Mouse (Mus musculus) c-Kit-positive CD71-positive TER-119-positive erythroid progenitor cells, embryonic 14.5 days (primary cell): ENCODE measurements around the gene Lrrtm1.

ENCODE experiments used
- DNase-seq: peaks from one replicate; pipeline ENCODE4 v3.0.0-alpha.2; 2013; ENCODE audit warnings: low spot score

The Lrrtm1 gene

DNA sequence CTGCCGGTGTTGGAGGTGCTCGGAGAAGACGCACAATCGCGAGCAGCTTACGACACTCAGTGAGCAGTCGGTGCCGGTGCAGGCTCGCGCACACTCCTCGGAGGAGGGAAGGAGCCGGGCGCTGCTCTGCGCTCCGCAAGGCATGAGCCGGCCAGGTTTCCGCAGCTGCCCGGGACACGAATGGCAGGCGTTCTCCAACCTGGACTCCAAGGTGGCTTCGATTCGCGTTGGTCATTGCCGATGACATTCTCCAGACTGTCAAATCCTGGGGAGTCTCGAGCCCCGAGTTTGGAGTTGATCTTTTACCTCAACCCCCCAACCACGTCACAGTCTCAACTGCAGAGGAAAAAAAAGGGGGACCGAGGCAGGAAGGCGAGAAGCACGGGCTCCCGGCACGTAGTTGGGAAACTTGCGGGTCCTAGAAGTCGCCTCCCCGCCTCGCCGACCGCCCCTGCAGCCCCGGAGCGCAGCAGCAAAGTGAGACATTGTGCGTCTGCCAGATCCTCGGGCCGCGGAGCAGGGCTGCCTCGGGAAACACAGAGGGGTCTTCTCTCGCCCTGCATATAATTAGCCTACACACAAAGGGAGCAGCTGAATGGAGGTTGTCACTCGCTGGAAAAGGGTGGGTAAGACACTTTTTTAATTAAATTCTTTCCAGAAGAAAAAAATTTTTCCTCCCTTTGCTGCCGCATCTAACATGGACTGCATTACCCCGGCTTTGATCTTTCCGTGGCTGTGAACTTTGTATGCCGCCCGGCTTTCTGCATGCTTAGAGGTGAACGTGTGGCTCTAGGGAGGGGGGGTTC is at the start of gene Lrrtm1:
Gene Lrrtm1, plus strand, starts transcription at position 89 of the 806 bp plus-strand sequence.
- no peak for DNase-seq

DNA sequence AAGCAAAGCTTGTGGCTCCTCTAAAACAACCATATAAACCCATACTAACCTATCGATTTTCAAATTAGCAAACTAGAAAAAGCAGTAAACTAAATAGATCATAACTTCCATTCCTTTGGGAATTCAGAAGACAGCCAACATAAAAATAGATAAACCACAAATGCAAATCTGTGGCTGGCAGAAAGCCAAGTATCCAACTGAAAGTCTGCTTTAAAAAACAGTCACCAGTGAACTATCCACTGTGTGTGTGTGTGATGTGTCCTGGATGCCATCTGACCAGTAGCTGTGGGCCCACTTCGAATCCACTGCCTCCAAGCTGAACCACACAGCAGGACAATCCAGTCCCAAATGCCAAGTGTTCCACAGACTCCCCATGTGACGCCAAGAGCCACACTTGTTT is 45.8 kb upstream of the Lrrtm1 start:
- DNase-seq, result no peak

DNA sequence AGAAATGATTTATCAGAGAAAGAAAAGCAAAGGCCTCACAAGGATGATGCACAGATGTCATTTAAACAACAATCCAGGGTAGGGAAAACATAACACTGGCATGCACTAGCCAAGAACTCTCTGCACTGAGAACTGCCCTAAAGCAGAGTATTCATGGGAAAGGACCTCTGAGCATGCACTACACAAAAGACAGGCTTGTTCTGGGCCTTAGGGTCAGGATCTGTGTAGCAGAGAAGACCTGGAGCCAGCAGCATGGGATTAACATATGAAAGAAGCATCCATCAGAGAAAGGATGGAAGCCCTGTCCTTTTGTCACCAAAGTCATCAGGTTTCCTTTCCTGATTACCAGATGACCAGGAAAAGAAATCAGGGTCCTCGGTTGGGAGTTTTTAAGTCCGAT is 43.1 kb upstream of the Lrrtm1 start:
- DNase-seq, result no peak

DNA sequence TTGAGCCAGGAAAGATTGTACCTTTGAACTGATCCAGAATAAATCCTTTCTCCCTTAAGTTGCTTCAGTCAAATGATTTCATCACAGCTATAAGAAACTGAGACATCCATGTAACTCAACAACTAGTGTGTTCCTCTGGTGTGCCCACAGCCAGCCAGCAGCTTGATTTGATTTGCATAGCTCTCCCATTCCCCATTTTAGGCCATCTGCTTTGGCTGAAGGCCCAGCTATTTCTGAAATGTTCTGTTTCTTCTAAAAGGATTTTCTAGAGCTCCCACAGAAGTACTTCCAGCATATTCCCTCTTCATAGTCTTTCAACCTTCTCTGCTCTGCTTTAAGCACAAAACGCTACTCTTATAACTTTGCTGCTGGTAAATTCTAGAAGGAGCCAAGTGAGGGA is 33.3 kb upstream of the Lrrtm1 start:
- no peak for DNase-seq

DNA sequence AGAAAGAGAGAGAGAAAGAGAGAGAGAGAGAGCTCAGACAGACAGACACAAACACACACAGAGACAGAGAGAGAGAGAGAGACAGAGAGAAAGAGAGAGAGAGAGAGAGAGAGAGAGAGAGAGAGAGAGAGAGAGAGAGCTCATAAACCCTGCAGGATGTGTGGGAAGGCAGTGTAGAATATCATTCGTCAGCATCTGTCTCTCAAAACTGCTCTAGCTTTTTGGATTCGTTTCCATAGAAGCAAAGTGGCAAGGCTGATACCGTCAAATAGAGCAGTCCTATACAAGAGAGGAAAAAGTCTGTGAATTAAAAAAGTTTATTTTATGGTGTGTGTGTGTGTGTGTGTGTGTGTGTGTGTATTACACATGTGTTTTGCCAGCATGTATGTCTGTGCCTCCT is 32.6 kb upstream of the Lrrtm1 start:
- DNase-seq, result no peak

DNA sequence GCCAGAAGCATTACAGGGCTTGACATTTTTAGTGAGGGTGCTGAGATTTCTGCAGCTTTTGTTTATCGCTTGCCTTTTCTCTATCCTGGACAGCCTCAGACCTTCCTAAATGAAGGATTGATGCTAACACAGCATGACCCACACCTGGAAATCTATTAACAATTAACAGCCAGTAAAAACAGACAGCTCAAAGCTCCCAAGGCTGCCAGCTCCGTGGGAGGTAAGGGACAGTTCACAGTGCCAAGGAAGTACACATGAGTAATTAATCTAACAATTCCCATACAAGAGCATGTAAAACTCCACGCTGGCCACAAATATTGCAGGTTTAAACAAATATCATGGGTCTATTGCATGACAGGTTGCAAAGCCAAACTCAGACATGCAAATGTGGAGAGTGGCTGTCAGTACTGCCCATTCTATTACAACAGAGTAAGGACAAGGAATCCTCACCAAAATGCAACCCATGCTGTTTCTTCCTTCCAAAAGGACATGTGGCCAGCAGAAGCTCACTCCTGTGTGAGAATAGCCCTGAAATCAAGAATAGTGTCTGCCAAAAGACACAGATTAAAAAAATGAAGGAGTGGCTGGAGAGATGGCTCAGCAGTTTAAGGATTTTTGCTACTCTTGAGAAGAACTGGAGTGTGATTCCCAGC is 28.6 kb upstream of the Lrrtm1 start:
- DNase-seq, result no peak

DNA sequence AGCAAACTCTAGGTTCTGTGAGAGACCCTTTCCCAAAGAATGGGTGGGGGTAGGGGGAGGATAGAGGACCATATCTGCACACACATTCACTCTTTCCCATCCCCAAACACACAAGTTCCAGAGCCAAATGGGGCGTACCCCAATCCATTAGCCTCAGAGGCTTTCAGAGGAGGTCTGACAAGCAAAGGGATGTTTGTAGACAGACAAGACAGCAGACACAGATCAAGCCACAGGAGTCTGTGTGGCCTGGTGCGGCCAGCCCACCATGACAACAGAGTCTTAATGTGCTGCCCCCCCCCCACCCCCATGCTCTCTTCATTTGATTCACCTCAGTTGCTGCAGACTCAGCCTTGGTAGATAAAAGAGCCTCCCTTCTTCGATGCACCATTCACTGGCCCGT is 27.2 kb upstream of the Lrrtm1 start:
- no peak for DNase-seq

DNA sequence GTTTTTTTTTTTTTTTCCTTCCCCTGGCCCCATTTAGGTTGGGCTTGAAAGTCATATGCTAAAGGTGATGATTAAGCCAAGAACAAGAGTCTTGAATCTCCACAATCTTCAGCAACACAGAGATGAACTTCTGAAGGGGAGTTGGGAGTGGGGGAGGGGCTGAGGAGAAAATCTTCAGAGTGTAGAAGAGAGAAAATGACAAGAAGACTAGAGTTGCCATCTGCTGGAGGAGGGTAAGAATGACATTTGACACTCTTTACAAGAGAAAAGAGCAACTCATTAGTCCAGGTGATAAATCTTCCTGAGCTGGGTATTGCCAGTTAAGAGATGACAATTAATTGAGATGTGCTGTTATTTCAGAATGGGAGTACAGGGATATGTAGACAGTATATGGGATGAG is 23.6 kb upstream of the Lrrtm1 start:
- DNase-seq, result no peak

DNA sequence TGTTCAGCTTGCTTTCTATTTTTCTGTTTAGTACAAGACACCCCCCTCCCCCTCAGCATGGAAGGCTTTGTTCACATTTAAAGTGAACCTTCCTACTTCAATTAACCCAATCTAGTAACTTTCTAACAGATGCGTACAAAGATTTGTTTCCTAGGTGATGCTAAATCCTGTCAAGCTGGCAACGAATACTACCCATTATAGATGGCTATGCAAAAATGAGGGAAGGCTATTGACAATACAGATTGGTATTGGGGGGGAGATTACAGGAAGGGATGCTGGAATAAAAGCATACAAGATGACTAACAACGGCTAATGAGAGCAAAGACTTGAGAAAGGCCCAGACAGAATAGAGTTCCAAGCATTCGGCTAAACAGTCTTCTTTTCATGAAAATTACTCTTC is 21.7 kb upstream of the Lrrtm1 start:
- no peak for DNase-seq

DNA sequence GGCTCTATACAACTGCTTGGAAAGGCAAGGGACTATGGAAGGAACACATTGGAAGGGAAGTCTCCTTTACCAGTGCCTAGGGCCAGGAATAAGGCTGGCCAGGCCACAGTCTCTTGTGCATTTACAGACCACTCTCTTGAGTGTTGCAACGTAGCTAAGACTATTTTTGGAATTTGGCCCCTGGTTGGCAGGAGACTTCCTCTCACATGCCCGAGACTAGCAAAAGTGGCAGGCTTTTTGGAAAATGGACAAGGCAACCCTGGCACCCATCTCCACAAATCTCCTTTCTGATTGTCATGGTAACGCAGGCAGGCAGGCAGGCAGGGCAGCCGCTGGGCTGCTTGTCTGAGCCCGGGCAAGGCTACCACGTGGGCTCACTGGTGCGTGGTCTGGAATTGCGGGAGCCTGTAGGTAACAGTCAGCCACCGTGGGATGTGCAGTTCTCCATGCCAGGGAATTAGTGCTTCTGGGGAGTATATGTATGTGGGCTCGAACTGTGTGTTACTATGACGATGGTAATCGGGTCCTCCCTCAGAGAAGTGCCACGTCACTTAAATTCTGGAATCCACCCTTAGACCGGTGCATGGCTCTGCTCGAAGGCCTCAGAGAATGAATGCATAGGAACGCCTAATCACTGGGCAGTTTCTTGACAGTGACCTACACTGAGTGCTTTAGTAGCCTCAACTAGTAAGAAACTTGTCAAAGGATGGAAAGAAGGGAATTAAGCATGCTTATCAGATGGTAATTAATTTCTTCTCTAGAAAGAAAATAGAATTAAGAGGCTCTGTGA is 19.4 kb upstream of the Lrrtm1 start:
- DNase-seq, result no peak

DNA sequence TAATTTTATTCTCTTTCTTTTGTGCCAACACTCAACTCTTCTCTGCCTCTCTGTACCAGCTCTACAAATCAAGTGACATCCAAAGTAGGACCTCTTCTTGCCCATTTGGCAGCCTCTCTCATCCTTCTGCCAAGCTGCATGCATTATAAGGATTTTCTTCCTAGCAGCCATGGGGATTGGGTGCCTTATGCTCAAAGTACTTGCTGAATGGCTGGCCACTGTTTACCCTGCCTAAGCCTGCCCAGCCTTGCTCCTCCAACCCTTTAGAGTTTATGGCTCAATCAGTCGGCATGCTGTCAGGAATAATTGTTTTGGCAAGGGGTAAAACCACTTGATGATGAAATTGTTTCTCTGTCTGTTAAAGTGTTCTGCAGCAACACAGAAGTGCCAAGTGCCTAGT is 2.1 kb upstream of the Lrrtm1 start:
- DNase-seq, result no peak

DNA sequence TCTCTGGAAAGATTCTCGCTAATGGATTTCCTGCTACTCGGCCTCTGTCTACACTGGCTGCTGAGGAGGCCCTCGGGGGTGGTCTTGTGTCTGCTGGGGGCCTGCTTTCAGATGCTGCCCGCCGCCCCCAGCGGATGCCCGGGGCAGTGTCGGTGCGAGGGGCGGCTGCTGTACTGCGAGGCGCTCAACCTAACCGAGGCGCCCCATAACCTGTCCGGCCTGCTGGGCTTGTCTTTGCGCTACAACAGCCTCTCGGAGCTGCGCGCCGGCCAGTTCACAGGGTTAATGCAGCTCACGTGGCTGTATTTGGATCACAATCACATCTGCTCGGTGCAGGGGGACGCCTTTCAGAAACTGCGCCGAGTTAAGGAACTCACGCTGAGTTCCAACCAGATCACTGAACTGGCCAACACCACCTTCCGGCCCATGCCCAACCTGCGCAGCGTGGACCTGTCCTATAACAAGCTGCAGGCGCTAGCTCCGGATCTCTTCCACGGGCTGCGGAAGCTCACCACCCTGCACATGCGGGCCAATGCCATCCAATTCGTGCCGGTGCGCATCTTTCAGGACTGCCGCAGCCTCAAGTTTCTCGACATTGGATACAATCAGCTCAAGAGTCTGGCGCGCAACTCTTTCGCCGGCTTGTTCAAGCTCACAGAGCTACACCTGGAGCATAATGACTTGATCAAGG is 1.2 kb downstream of the Lrrtm1 start:
- no peak for DNase-seq

DNA sequence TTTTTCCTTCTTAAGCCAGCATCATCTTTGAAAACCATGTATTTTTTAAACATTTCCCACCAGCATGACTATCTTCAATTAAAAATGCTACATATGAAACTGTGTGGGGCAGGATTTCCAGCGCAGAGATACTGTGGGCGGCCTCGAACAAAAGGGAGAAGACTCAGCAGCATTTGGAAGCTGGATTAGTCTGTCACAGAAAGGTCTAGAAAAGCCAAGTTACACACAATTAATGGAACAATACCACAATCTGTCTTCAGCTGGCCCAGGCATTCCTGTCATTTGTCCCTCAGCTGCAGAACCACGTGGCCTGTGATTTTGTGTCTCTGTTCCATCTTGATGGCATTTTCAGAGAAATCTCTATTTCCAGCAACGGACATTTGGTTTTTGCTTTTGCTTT is 11.0 kb downstream of the Lrrtm1 start:
- no peak for DNase-seq

DNA sequence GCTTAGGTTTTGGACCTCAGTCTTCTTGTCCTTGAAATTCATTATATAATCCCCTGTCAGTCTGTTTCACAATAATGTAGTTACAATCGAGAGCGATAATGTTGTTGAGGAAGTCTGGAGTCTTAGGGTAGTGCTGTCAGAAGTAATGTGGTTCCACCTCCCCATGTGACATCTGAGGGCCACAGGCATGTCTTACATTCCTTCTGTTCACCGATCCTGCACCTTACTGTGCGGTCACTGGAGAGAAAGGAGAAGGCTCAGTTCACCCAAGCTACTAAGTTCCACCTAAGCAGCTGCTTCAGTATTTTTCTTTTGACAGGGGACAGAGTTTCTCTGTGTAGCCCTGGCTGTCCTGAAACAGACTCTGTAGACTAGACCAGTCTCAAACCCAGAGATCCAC is 13.9 kb downstream of the Lrrtm1 start:
- DNase-seq, result no peak

DNA sequence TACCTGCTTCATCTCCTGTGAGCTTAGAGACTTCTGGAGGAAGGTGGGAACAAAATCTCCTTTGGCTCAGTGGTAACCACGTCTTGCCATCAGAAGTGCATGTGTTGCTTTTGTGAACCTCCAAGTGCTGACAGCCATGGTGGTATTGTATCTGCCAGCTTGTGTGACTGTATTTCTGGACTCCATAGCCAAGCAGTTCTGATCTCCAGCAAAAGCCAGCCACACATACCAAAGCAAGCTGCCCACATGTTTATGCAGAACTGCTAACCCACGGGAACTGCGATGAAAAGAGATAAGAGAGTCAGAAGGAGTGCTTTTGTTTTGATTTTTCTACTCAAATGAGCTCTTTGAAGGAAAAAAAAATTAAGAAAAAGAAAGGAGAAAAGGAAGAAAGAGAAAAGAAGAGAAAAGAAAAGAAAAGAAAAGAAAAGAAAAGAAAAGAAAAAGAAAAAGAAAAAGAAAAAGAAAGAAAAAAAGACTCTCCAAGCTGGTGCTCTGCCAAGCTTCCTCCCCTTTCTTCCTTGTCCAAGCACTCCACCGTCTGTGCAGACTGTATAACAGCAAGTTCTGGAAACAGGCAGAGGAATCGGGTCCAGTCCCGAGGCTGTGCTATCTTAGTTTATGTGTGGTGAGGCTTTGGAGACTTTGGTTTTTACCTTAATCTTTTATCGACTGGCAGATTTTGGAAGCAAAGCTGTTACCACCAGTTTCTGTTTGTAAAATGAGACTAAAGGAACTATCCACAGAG is 15.0 kb downstream of the Lrrtm1 start:
- no peak for DNase-seq

DNA sequence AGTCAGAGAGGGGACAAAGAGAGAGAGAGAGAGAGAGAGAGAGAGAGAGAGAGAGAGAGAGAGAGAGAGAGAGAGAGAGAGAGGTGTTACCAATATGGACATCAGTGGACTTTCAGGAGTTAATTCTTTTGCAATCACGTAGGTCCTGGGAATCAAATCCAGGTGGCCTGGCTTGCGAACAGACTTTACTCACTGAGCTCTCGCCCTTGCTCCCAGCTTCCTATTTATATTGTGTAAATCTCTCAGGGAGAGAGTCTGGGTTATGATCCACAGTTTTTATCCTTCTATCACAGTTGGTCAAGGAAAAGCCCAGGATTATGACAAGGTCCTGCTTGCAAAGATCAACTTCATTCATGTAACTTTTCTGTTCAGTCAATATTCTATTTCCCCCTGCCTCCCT is 22.7 kb downstream of the Lrrtm1 start:
- no peak for DNase-seq

DNA sequence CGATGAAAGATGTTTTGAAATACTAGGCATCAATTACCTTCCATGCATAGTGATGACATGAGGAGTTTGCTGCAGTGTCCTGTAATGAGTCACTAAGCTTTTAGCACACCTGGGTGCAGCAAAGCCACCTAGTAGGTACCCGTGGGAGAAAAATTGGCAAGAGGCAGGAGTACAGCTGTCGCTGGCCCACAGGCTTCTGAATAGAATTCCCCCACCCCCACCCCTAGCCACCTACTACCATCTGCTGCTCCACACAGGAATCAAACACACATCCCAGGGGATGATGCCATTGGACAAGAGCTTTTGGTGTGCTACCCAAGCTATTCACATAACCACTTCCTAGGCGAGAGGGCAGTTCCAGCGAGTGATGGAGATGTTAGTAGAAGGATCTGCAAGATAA is 36.3 kb downstream of the Lrrtm1 start:
- DNase-seq, result no peak

DNA sequence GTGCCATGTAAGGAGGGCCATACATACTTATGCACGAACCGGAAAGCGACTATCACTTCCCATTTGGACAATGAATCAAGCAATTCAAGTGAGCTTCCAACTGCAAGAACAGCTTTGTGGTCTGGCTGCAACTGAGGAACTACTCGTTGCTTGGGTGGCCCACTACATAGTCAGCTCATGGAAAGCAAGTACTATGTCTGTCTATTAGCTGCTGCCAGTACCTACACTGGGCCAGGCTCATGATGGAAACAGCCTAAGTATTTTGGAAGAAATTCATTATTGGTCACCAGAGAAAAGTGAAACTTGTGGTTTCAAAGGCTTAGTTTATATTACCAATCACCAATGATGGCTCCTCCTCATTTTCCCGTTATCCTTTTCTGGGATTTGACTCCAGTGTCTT is 43.8 kb downstream of the Lrrtm1 start:
- DNase-seq, result no peak

DNA sequence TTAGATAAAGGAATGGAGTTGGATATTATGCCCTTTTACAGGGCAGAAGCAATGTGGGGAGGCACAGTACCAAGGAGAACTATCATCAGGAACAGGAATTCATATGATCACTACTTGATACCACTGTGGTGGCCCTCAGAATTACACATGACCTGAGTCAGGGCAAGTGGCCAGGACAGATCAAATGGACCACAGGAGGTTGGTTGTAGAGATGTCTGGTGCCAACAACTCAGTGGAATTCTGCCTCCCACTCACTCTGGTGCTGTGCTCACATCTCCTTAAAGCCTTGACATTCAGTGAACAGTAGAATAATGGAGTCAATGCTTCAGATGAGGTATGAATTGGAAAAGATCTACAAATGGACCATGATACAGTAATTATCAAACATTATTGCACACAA is 45.9 kb downstream of the Lrrtm1 start:
- DNase-seq, result no peak

DNA sequence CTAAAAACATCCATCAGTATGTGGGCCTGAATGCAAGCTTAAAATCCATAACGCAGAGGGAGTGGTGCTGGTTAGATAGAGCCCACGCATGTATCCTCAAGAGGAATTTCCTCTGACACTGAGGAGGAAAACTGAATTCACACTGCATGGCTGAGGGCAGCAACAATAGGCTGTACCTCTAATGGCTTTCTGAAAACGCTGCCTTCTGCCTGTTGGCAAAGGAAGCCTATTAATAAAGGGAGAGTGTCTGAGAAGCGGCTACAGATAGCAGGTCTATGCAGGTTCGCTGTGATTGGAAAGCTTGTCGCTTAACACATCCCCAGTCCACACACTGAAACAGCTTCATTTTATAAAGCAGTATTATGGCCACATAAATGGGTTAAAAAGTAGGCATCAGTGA is 48.9 kb downstream of the Lrrtm1 start:
- DNase-seq, result no peak

DNA sequence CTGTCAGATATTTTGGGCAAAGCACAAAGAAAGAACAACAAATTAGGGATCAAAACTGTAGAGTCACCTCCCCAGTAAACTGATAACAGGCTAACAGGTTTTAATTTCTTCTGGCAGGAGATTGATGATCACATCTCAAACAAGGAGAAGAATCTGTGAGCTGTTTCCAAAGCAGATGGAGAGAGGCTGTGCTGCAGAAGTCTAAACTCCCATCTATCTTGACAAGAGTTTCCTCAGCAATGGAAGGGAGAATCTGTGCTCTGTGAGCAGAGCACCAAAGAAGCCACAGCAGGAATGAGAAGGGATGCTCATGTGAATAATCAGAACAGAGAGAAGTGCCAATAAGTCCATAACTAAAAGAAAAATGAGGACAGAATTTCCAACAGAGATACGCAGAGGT is 58.8 kb downstream of the Lrrtm1 start:
- DNase-seq, result no peak

DNA sequence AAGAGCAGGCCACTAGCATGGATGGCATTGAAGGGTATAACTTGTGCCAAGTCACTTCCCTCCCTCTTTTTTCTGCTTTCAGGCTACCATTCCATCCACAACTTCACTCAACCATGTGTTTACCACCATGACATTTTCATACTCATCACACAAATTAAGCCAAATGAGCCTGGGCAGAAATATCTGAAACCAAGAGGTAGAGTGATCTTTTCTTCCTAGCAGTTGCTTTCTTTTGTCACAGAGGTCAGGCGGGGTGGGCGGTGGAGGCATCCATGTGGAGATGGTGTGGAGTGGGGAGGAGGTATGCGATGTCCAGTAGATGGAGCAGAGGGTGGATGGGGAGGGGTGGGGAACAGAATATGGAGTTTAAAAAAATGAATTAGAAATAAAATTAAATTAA is 64.3 kb downstream of the Lrrtm1 start:
- no peak for DNase-seq
